Mouse (Mus musculus) testis, adult 2 months (tissue): ENCODE measurements around the gene Dcst2.

Source experiments
- CTCF ChIP-seq: fragments of 200-500 bp; IDR thresholded peaks from 2 replicates; pipeline ENCODE4 v1.5.1; 2012; ENCODE audit warnings: low read depth, mild to moderate bottlenecking, inconsistent platforms, low read length, moderate library complexity; ENCODE audit not compliant: control insufficient read depth, insufficient read depth, insufficient replicate concordance
- POLR2A ChIP-seq: fragments of 200-500 bp; IDR thresholded peaks from 2 replicates; pipeline ENCODE4 v1.6.1; 2012; ENCODE audit warnings: low read depth, mild to moderate bottlenecking, inconsistent platforms, low read length, moderate library complexity; ENCODE audit not compliant: control insufficient read depth

DNA sequence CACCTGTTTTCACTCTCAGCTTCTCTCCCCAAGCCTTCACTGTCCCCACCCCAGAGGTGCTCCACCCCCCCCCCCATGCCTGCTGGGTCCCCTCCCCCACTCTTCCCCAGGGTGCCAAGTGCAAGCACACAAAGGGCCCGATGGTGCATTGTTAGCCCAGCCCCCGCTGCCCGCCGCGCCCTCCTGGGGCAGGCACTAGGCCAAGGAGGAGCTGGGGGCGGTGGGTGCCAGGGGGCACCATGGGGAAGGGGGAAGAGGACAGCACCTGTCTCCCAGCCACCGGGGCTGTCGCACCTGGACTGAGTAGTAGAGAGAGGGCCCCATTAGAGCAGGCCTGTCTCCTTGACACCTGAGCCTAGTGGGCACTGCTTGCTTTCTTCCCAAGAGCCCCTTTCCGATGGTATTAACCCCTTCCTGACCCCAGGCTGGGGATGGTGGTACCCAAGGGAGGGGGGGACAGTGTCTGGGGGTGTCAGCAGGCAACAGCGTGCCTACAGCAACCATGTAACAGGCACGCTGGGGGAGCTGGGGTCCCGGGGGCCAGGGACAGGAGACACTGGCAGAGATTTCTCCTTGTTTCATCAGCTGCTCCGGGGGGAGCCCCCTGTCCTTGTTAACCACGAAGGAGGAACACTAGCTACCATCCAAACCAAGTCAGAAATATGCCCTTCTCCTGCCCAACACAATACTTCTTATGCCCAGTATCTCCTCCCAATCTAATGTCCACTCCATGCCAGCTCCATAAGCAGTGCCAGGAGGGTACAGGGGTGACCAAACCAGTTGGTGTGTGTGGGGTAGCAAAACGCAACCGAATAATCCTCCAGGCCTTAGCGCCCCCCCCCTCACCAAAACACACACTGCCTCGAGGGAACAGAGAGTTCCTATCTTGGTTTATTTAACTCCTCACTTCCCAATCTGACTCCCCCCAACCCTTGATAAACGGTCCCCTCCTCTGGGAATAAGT lies 29.2 kb downstream of the Dcst2 start:
- TF ChIP-seq CTCF, result no peak
- no peak for TF ChIP-seq POLR2A
